Mouse (Mus musculus): ENCODE measurements around the gene Agbl2.

The Agbl2 gene

GRCm38 (mm10) chr2:90782458-90782857, at the start of gene Agbl2:
Gene Agbl2 (plus strand): TSS chr2:90782727.
- no peak for DNase-seq (ENCODE audit: low spot score)

DNA sequence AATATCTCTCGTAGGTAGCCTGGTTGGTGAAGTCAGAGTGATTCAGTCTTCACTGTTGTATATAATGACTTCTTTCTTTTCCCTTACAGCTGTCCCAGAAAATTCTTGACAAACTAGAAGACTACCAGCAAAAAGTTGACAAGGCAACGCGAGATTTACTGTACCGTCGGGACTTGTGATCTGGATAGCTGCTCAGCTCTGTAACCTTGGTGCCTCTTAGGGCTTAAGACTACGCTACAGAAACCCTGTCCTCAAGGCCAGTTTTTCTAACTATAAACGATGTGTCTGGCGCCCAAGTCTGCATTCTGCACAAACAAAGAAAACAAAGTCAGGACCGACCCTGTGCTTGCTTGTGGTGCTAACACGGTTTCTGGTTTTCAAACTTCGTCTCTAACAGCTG, 47.2 kb upstream of the Agbl2 start:
- DNase-seq (ENCODE audit: low spot score) = peak; percentile 22

GRCm38 (mm10) chr2:90738801-90739200, 43.7 kb upstream of the Agbl2 start:
- DNase-seq (ENCODE audit: low spot score) = no peak

DNA sequence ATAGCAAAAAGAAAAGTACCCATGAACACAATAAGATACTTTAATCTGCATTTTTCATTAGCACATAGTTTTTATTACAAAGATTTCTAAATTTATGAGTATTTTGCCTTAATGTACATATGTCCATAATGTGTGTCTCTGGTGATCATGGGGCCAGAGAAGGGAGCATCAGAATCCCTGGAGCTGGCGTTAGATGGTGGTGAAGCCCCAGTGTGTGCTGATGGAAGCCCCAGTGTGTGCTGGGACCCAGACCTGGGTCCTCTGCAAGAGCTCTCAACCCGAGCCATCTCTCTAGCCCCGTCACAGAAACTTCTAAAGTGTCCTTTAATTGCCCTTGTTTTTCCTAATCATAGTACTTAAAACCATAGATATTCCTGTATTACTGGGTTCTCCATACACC, 43.2 kb upstream of the Agbl2 start:
- no peak for DNase-seq (ENCODE audit: low spot score)

- DNase-seq (ENCODE audit: low spot score) = no peak
Observed at GRCm38 (mm10) chr2:90739921-90740320, 42.6 kb upstream of the Agbl2 start.

DNA sequence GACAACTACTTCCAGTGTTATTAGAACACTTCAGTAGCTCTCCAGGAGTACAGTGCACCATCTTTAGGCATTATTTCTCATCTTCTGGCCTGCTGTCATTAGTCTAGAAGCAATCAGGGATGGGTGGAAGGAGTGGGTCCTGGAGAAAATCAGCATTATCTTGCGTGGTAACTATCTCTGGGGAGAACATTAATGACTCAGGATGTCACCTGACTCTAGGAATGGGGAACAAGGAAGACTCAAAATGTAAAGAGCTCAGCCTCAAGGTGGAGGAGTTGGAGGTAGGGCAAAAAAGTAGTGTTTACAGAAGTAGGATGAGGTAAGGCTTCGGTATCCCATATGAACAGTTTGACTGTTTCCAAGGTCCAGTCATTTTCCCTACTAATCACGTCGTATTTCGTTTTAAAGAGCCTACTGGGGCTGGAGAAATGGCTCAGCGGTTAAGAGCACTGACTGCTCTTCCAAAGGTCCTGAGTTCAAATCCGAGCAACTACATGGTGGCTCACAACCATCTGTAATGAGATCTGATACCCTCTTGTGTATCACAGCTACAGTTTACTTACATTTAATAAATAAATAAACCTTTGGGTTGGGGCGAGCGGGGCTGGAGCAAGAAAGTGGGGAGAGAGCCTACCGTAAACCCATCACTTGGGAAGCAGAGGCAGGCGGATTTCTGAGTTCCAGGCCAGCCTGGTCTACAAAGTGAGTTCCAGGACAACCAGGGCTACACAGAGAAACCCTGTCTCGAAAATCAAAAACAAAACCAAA, 38.1 kb upstream of the Agbl2 start:
- no peak for DNase-seq (ENCODE audit: low spot score)

DNA sequence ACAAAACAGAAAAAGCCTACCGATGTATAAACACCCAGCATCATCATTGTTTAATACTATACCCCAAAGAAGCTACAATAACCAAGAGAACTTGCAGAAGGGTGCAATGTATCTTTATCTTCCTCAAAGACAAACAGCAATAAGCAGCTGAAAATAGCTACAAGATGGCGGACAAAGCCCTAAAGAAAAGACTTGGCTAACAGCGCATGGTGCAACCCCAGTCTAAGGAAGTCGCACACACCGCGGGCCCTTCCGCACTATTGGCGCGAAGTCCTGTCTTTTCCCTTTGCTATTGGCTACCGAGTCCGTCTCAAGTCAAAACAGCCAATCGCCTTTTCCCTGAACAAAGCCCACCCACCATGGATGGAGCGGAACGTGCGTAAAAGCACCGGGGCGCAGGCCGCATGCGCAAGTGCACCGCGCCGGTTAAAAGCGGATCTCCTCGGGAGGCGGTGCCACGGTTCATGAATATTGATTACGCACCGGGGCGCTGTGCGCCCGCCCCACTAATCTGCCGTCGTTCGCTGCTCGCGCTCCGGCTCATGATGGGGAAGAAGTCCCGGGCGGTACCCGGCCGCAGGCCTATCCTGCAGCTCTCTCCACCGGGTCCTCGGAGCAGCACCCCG, 37.4 kb upstream of the Agbl2 start, which contains the start of gene Fnbp4:
TSS of gene Fnbp4 (plus strand) at position 318 of the 626 bp plus-strand sequence.
- DNase-seq (ENCODE audit: low spot score) = peak; percentile 98

DNA sequence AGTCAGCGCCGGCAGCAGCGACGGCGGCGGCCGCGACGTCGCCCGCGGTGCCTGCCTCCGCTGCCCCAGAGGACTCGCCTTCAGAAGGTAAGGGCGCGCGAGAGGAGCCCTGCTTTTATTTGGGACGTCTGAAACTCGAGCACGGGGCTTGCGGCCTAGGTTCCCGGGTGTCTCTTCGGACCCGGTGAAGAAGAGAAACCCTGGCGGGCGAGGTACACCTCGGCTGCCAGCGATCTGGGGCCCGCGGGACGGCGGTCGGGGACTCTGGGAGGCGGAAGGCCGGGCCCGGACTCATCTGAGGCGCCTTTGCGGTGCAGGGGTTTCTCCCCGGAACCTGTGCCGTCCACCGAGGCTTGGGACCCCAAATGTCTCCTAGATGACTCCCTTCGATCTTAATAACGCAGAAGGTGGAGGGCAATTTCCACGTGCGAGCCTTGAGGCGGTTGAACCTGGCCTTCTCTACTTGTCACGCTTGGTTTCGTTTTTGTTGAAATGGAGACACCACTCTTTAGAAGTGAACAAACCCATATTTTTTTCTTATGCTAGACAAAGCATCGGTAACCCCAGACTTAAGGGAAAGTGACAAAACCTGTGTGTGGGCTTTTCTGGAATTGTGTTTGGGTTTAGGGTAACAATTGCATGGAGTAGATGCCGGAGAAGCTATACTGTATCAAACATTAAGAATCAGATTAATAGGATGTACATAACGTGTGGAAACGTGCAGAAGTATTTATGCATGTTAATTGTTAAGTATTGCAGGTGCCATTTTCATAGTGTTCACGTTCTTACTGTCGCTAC, 36.6 kb upstream of the Agbl2 start:
- peak; percentile 14 for DNase-seq (ENCODE audit: low spot score)

- DNase-seq (ENCODE audit: low spot score) = no peak
Observed at GRCm38 (mm10) chr2:90746538-90746865, 36.0 kb upstream of the Agbl2 start.

- no peak for DNase-seq (ENCODE audit: low spot score)
Observed at GRCm38 (mm10) chr2:90747131-90747530, 35.4 kb upstream of the Agbl2 start.

- DNase-seq (ENCODE audit: low spot score) = no peak
Observed at GRCm38 (mm10) chr2:90749676-90750459, 32.7 kb upstream of the Agbl2 start.

- DNase-seq (ENCODE audit: low spot score) = no peak
Observed at GRCm38 (mm10) chr2:90753565-90753964, 29.0 kb upstream of the Agbl2 start.

GRCm38 (mm10) chr2:90754188-90754587, 28.3 kb upstream of the Agbl2 start:
- DNase-seq (ENCODE audit: low spot score) = no peak

- no peak for DNase-seq (ENCODE audit: low spot score)
Observed at GRCm38 (mm10) chr2:90765123-90765522, 17.4 kb upstream of the Agbl2 start.

DNA sequence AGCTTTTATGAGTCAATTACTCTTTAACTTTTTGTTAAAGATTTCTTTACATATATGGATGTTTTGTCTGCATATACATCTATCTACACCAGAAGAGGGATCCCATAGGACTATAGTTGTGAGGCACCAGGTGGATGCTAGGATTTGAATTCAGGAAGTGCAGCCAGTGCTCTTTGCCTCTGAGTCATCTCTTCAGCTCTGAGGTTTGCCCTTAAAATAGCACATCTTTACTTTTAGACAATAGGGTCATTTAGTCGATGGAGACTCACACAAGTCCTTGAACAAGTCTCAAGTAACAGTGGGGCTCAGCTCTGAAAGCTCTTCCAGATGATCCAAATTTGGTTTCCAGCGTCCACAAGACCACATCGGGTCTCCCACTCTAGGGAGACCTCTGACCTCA, 1.2 kb upstream of the Agbl2 start:
- no peak for DNase-seq (ENCODE audit: low spot score)

GRCm38 (mm10) chr2:90781938-90782337, 589 bp upstream of the Agbl2 start:
- DNase-seq (ENCODE audit: low spot score) = no peak

- DNase-seq (ENCODE audit: low spot score) = peak; percentile 3
Observed at GRCm38 (mm10) chr2:90782901-90783486, 467 bp downstream of the Agbl2 start.

GRCm38 (mm10) chr2:90788126-90788525, 5.6 kb downstream of the Agbl2 start:
- no peak for DNase-seq (ENCODE audit: low spot score)

DNA sequence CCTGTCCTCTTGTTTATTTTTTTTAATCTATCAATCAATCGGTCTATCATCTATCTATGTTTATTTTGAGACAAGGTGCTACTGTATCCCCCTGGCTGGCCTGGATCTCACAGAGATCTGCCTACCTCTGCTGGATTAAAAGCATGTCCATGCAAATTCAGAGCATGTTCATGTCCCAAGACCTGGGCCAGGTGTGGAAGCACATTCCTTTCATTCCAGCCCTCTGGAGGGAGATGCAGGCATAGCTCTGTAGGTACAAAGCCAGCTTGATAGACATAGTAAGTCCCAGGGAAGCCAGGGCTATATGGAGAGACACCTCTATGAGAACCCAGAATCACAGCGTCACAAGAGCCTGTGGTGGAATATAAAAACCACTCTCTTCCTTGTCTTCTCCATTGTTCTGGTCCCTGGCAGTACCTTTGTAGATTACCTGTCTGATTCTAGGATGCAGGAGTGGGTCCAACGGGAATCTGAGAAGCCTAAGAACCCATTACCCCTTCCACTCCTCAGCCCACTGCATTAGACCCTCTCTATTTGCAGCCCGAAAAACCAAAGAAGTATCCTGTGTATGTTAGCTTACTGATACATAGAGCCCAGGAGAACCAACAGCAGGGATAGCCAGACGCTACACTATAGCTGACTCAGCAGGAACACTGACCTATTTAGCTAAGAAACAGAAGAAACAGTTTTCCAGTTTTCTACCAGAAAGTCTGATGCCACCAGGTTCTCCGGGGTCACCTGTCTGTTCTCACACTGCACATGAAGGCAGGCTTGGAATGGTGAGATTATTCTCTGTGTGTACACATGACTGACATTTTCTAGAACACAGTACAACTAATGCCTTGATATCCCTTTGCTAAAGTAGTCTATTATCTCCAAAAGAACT, 26.0 kb downstream of the Agbl2 start:
- DNase-seq (ENCODE audit: low spot score) = no peak

DNA sequence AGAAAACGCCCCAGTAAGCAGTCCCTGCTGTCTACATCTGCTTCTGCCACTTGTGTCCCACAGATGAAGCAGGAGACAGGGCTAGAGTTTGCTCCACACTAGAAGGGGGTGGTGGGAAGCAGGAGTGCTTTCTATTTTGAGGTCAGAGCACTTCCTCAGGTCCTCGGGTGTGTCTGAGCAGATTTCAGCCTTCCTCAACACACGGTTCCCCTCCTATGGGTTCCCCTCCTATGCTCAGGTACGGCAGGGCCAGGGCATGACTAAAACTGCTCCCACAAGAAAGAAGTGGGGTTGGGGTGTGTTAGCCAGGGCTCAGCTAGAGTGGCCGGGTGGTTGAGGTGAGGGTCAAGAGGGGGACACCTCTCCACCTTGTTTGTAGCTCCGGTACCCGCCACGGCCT, 28.2 kb downstream of the Agbl2 start:
- no peak for DNase-seq (ENCODE audit: low spot score)

GRCm38 (mm10) chr2:90815266-90815665, 32.7 kb downstream of the Agbl2 start:
- no peak for DNase-seq (ENCODE audit: low spot score)
